Mouse (Mus musculus): Measurements from ENCODE around the gene 4931409K22Rik.

DNA sequence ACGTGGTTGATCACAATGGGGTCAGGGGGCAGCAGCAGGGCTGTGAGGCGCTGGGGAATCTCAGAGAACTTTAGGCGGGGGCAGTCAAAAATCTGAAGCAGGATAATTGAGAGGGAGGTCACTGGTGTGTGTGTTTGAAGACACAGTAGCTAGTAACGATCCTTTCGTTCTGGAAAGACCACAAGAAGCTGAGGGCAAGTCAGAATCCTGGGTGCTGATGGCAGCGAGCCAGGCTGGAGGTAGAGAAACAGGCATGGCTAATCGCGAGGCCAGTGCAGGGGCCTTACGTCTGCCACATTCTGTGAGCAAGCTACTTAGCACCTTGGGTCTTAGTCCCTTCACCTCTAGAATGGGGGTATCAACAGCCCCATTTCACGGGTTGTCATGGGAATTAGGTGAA lies 37.3 kb upstream of the 4931409K22Rik start:
- TF ChIP-seq USF1 (IDR thresholded peaks at IDR 0.05; ENCODE audit: low read depth) (no peak), CTCF (IDR thresholded peaks at IDR 0.05; ENCODE audit: control insufficient read depth, insufficient read depth, insufficient read length) (no peak), MAX (IDR thresholded peaks at IDR 0.05) (no peak)
